Mouse (Mus musculus) v-Abl transformed pro-B cells (cell line): ENCODE data around the gene Terb1.

Experiments used
- in situ Hi-C, 2 experiments: fragments of 400-800 bp; cut with MboI; formaldehyde crosslinking; loops; one replicate each; pipeline ENCODE4 v1.15.1; 2025; ENCODE audit not compliant: unreplicated experiment in 2 of 2

Terb1 gene

DNA sequence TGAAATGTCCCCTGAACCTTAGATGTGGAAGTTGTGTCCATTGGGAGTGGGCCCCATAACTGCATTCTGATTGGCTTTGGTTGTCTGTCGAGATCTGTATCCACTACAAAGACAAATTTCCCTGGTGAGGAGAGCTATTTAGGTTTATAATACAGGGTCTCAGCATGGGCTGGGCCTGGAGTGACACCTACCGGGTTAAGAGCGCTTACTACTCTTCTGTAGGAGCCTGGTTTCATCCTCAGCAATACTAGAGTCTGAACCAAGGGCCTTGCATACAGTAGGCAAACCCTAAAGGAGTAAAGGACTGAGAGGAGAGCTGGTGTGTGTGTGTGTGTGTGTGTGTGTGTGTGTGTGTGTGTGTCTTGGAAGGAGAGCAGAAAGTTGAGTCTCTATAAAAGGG, 95.5 kb downstream of the Terb1 start:
- in situ Hi-C loops, result loop anchor here in 1 of 2 experiments (25.0 kb wide), 1 partner anchor 152 kb away; the partner anchor contains the start of gene Cklf

DNA sequence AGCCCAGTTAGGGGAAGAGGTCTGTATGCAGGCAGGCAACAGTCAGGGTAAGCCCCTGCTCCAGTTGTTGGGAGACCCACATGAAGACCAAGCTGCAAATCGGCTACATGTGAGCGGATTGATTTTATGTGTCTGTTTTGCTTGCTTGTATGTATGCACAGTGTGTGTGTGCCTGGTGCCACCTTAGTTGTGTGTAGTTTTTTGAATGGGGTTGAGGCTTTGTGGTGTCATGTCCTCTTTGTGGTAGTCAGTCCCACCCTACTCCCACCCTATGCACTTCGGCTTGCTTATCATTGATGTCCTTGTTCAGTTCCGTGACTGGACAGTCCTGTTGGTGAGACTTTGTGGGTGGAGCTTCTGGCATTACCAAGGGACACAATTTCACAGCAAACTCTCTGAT, 95.9 kb downstream of the Terb1 start:
- in situ Hi-C loops, result loop anchor here in 1 of 2 experiments (25.0 kb wide), 1 partner anchor 151 kb away; the partner anchor contains the start of gene Cklf

DNA sequence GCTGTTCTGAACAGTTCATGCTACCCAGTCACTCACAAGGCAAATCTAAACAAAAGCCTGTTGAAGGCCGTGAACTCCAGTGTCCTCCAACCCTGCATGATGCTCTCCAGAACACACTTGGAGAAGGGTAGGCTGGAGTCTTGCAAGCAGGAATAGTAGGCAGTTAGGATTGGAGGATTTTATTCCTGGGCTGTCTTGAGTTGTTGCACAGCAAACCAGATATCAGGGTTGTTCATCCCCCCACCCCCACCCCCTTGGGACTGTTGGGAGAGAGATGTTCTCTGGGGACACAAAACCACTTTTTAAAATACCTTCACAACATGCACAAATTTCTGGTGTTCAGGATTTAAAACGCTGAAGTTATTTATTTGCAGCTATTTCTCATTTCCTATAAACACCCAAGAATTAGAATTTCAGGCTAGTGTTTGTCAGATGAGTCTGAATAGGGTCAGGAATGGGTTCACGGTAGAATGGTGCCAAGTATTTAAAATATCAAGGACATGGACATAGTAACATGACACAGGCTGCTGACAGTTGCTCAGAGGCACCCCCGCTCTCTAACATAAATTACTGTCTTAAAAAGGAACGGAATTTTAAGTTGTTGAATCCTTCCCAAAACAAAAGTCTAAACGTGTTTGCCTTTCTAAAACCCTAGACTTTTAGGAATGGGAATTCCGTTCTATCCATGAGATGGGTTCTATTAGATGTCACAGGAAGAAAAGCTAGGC, 96.7 kb downstream of the Terb1 start:
- in situ Hi-C loops, result loop anchor here in 1 of 2 experiments (25.0 kb wide), 1 partner anchor 151 kb away; the partner anchor contains the start of gene Cklf

GRCm38 (mm10) chr8:104411972-104412371, 97.7 kb downstream of the Terb1 start:
- in situ Hi-C loops, result loop anchor here in 1 of 2 experiments (25.0 kb wide), 1 partner anchor 150 kb away; the partner anchor contains the start of gene Cklf

GRCm38 (mm10) chr8:104411468-104411867, 98.2 kb downstream of the Terb1 start:
- in situ Hi-C loops, result loop anchor here in 1 of 2 experiments (25.0 kb wide), 1 partner anchor 149 kb away; the partner anchor contains the start of gene Cklf

DNA sequence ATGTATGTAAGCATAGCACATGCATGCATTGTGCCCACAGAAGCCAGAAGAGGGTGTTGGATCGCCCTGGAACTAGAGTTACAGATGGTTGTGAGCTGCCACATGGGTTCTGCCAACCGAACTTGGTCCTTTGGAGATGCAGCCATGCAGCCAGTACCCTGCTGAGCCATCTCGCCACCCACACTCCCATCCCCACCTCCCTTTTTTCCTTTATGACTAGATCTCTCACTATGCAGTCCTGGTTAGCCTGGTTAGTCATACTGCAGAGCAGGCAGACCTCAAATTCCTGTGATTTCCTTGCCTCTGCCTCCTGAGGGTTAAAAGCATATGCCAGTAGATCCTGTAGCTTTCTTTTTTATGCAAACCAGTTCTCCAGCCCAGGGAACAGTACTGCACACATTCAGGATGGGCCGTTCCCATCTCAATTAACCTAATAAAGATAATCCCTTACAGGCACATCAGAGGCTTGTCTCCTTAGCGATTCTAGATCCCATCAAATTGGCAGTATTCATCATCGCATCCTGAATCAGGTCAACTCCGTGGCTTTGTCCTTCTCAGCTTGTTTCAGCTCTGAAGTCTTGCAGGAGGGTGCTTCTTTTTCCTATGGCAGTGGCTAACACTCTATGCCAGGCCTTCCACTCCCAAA, 99.0 kb downstream of the Terb1 start:
- in situ Hi-C loops, result loop anchor here in 1 of 2 experiments (25.0 kb wide), 1 partner anchor 148 kb away; the partner anchor contains the start of gene Cklf

DNA sequence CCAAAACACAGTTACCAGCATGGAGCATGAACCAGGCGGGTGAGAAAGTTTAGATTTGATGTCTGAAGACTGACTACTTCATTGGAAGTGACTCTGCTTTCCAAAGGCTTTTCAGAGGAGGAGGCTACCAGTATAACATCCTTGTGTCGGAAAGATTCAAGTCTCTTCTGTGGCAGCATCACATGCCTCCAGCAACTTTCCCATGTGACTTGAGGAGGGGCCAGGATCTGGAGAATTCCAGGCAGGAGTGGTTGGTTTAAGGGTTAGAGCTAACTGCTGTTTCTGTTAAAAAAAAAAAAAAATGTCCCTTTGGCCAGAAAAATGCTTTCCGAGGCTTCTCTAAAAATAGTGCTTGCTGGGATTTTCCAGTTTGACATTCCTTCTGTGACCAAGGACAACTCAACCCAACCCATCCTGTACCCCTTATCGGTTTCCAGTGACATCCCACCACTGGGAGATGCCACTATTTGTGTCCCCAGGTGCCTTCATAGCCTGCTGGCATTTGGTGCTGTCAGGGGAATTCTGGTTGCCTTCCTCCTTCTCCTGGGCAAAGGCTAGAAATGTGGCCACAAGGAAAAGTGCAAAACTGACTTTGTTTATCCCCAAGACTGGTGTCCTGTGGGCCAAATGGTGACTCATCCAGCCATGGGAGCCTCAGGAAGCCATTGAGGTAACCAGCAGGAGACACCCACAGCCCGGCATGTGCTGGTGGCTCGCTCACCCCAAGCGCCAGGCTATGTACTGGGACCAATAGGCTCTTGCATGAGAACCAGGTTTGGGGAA, 101.2 kb downstream of the Terb1 start:
- in situ Hi-C loops, result loop anchor here in 1 of 2 experiments (25.0 kb wide), 1 partner anchor 146 kb away; the partner anchor contains the start of gene Cklf

DNA sequence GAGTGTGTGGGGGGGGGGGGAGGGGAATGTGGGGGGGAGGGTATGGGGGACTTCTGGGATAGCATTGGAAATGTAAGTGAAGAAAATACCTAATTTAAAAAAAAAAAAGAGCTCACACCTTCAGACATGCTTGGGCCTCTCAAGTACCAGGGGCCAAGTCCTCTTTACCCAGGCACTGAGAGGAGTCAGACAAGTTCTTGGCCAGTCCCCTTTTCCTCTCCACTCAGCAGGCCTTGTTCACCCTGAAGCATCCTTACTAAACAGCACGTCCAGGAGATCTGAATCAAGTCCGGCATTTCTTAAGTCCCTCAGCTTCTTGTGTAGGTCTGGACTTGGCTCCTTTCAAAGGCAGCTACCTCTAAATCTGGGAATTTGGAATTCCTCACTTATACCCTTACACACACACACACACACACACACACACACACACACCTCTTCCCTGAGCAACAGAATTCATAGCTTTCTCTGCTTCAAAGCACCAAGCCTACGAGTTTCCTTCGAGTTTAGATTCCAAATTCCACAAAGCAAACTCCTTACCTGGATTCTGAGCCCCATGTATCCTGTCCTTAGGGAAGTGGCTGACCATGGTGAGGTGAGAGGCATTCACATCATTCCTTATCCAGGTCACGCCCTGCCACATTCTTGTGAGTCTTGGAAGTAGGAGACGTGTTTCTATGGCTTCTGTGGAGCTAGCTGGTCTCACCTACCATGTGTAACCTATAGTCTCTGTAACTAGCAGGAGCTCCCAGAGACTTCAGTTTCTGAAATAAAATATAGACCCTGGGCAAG, 103.2 kb downstream of the Terb1 start:
- in situ Hi-C loops, result loop anchor here in 1 of 2 experiments (25.0 kb wide), 1 partner anchor 144 kb away; the partner anchor contains the start of gene Cklf

- in situ Hi-C loops, result loop anchor here in 1 of 2 experiments (25.0 kb wide), 1 partner anchor 143 kb away; the partner anchor contains the start of gene Cklf
Observed at GRCm38 (mm10) chr8:104405430-104406187, 104.1 kb downstream of the Terb1 start.

DNA sequence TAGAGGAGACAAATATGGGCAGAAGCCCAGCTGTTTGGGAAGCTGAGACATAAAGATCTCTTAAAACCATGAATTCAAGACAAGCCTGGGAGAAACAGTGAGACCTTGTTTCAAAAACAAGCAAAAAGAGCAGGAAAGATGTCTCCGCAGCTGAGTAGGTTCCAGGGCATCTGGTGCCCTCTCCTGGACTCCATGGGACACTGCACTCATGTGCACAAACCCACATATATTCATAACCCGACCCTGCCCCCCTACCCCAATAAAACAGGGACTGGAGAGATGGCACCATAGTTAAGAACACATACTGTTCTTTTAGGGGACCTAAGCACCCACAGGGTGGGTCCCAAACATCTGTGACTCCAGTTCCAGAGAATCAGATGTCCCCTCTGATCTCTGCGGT, 106.1 kb downstream of the Terb1 start:
- in situ Hi-C loops, result loop anchor here in 1 of 2 experiments (25.0 kb wide), 1 partner anchor 141 kb away; the partner anchor contains the start of gene Cklf
